Mouse (Mus musculus) kidney, adult 2 months (tissue): ENCODE data around the gene Ccne1. TPM values are rescaled to one million over a fixed set of nuclear protein-coding genes. Genes with fewer than 3 reads are reported as not detected.
A peak's percentile ranks its signal among the peaks of the same experiment; 100 is the strongest.

Experiments used
- DNase-seq: peaks from one replicate; pipeline ENCODE4 v3.0.0; 2021
- H3K27ac ChIP-seq: fragments of 200-500 bp; 2 replicates; pipeline ENCODE4 v1.5.1; 2012; ENCODE audit warnings: low read depth, low read length, control low read depth, inconsistent platforms; ENCODE audit not compliant: insufficient read depth
- H3K27me3 ChIP-seq: fragments of 200-500 bp; replicated peaks from 2 replicates; pipeline ENCODE4 v1.6.1; 2012; ENCODE audit warnings: mild to moderate bottlenecking, moderate library complexity, low read length, inconsistent platforms; ENCODE audit not compliant: control insufficient read depth, insufficient read depth
- H3K36me3 ChIP-seq: fragments of 200-500 bp; 2 replicates; pipeline ENCODE4 v1.6.1; 2012; ENCODE audit warnings: mild to moderate bottlenecking, moderate library complexity, low read length, inconsistent platforms; ENCODE audit not compliant: control insufficient read depth, insufficient read depth
- H3K4me1 ChIP-seq: fragments of 200-500 bp; 2 replicates; pipeline ENCODE4 v1.6.1; 2011; ENCODE audit warnings: low read length; ENCODE audit not compliant: control insufficient read depth, insufficient read depth
- H3K4me3 ChIP-seq: fragments of 200-500 bp; 2 replicates; pipeline ENCODE4 v1.5.1; 2011; ENCODE audit warnings: mild to moderate bottlenecking, low read depth, low read length, control low read depth; ENCODE audit not compliant: insufficient read depth
- CTCF ChIP-seq: fragments of 200-500 bp; conservative IDR thresholded peaks from 2 replicates; pipeline ENCODE4 v1.5.1; 2011; ENCODE audit warnings: low read depth, mild to moderate bottlenecking, control low read depth, low read length, moderate library complexity, mixed read lengths; ENCODE audit not compliant: insufficient read depth, insufficient read length
- POLR2A ChIP-seq: fragments of 200-500 bp; IDR thresholded peaks from one replicate; pipeline ENCODE4 v1.6.1; 2011; ENCODE audit warnings: low read depth, low read length, control low read depth
- WGBS: fragments of 180-500 bp; shearing (Covaris S2); methylation state at CpG from one replicate; pipeline ENCODE4 v1.1.7; 2018; 5-methylcytosine and 5-hydroxymethylcytosine counted together
- polyA plus RNA-seq: library from polyadenylated mRNA; depleted of rRNA; stranded (reverse); fragments of >200 nt; gene quantifications from 2 replicates; pipeline ENCODE4 v1.2.3, GENCODE M21; 2012

The Ccne1 gene
- polyA plus RNA-seq, 1 experiment, result 0.95 TPM

GRCm38 (mm10) chr7:38118594-38118993 lies 11.3 kb upstream of the Ccne1 start:
- H3K27ac ChIP-seq, result no peak overlapping the region
- no peaks in the 10 kb centered on the region for H3K4me1 ChIP-seq
- no peak for TF ChIP-seq CTCF
- TF ChIP-seq POLR2A, result no peak
- H3K27me3 ChIP-seq, result no peaks in the 10 kb centered on the region
- 4% methylated on average over 1 of the region's 1 CpGs for WGBS
- no peak for DNase-seq
- no peaks in the 10 kb centered on the region for H3K36me3 ChIP-seq
- no peak overlapping the region for H3K4me3 ChIP-seq

GRCm38 (mm10) chr7:38112451-38112850 lies 5.1 kb upstream of the Ccne1 start:
- H3K27me3 ChIP-seq, result no peaks in the 10 kb centered on the region
- H3K27ac ChIP-seq, result no peak overlapping the region
- 84% methylated on average over 9 of the region's 9 CpGs for WGBS
- no peak for DNase-seq
- H3K4me3 ChIP-seq, result no peak overlapping the region
- H3K4me1 ChIP-seq, result no peaks in the 10 kb centered on the region
- TF ChIP-seq CTCF (no peak), POLR2A (no peak)
- no peaks in the 10 kb centered on the region for H3K36me3 ChIP-seq

- peak; percentile 69 for DNase-seq
- no peaks in the 10 kb centered on the region for H3K4me1 ChIP-seq
- no peaks in the 10 kb centered on the region for H3K27me3 ChIP-seq
- WGBS, result 57% methylated on average over 3 of the region's 3 CpGs
- H3K36me3 ChIP-seq, result no peaks in the 10 kb centered on the region
- H3K27ac ChIP-seq, result no peak overlapping the region
- TF ChIP-seq POLR2A, result no peak
- TF ChIP-seq CTCF, result no peak
- H3K4me3 ChIP-seq, result no peak overlapping the region
Measured at GRCm38 (mm10) chr7:38111996-38112395, 4.7 kb upstream of the Ccne1 start.

GRCm38 (mm10) chr7:38108260-38108632 lies 912 bp upstream of the Ccne1 start:
- Histone ChIP-seq H3K36me3 (no peaks in the 10 kb centered on the region), H3K4me3 (peak overlapping the region; percentile 70), H3K27ac (no peak overlapping the region), H3K4me1 (no peaks in the 10 kb centered on the region), H3K27me3 (no peaks in the 10 kb centered on the region)
- TF ChIP-seq POLR2A, result no peak
- no peak for TF ChIP-seq CTCF
- peak; percentile 39 for DNase-seq
- WGBS, result 22% methylated on average over 10 of the region's 10 CpGs

- DNase-seq, result peak; percentile 10
- WGBS, result 1% methylated on average over 41 of the region's 47 CpGs
Measured at GRCm38 (mm10) chr7:38106711-38107311, 523 bp downstream of the Ccne1 start.

GRCm38 (mm10) chr7:38105379-38105778 lies 2.0 kb downstream of the Ccne1 start:
- Histone ChIP-seq H3K4me3 (no peak overlapping the region), H3K27ac (no peak overlapping the region)
- 96% methylated on average over 3 of the region's 3 CpGs for WGBS

More at GRCm38 (mm10) chr7:38106711-38107311, 523 bp downstream of the Ccne1 start:
- no peak overlapping the region for H3K27ac ChIP-seq
- TF ChIP-seq POLR2A (no peak), CTCF (no peak)
- no peaks in the 10 kb centered on the region for H3K4me1 ChIP-seq
- no peaks in the 10 kb centered on the region for H3K36me3 ChIP-seq
- peak overlapping the region; percentile 63 for H3K4me3 ChIP-seq
- no peaks in the 10 kb centered on the region for H3K27me3 ChIP-seq

GRCm38 (mm10) chr7:38104097-38104496 lies 3.2 kb downstream of the Ccne1 start:
- DNase-seq, result no peak
- WGBS, result 91% methylated on average over 5 of the region's 5 CpGs
- H3K4me1 ChIP-seq, result no peaks in the 10 kb centered on the region
- H3K27me3 ChIP-seq, result no peaks in the 10 kb centered on the region
- no peak for TF ChIP-seq CTCF
- no peak for TF ChIP-seq POLR2A
- no peaks in the 10 kb centered on the region for H3K36me3 ChIP-seq
- no peak overlapping the region for H3K27ac ChIP-seq
- H3K4me3 ChIP-seq, result no peak overlapping the region

More at GRCm38 (mm10) chr7:38105379-38105778, 2.0 kb downstream of the Ccne1 start:
- Histone ChIP-seq H3K27me3 (no peaks in the 10 kb centered on the region), H3K36me3 (no peaks in the 10 kb centered on the region), H3K4me1 (no peaks in the 10 kb centered on the region)
- DNase-seq, result no peak
- TF ChIP-seq CTCF (no peak), POLR2A (no peak)

- Histone ChIP-seq H3K27ac (no peak overlapping the region), H3K4me3 (no peak overlapping the region), H3K27me3 (no peaks in the 10 kb centered on the region), H3K36me3 (no peaks in the 10 kb centered on the region), H3K4me1 (no peaks in the 10 kb centered on the region)
- no peak for TF ChIP-seq CTCF
- no peak for TF ChIP-seq POLR2A
- 64% methylated on average over 6 of the region's 6 CpGs for WGBS
- no peak for DNase-seq
Measured at GRCm38 (mm10) chr7:38094353-38094752, 13.0 kb downstream of the Ccne1 start.
